Mouse (Mus musculus) ES-Bruce4 (cell line): Measurements from ENCODE around the gene Soga3. TPM values are rescaled to one million over a fixed set of nuclear protein-coding genes. Genes with fewer than 3 reads are reported as not detected.

Source experiments
- H3K27ac ChIP-seq: 2 replicates; pipeline ENCODE4 v1.5.1; 2012; ENCODE audit warnings: low read length, inconsistent platforms; ENCODE audit not compliant: insufficient read depth
- H3K27me3 ChIP-seq: 2 replicates; pipeline ENCODE4 v1.6.1; 2012; ENCODE audit warnings: mild to moderate bottlenecking, low read length, inconsistent platforms; ENCODE audit not compliant: control insufficient read depth, poor library complexity, insufficient read depth, severe bottlenecking
- H3K36me3 ChIP-seq: 2 replicates; pipeline ENCODE4 v1.6.1; 2012; ENCODE audit warnings: inconsistent platforms, mild to moderate bottlenecking, low read length, moderate library complexity; ENCODE audit not compliant: control insufficient read depth, poor library complexity, insufficient read depth, severe bottlenecking
- H3K4me1 ChIP-seq: one replicate; pipeline ENCODE4 v1.8.1; 2011; ENCODE audit warnings: low read length; ENCODE audit not compliant: control insufficient read depth, insufficient read depth
- H3K4me3 ChIP-seq: 2 replicates; pipeline ENCODE4 v1.5.1; 2011; ENCODE audit warnings: low read depth, mild to moderate bottlenecking, low read length
- H3K9ac ChIP-seq: 2 replicates; pipeline ENCODE4 v1.6.1; 2012; ENCODE audit warnings: low read depth, mild to moderate bottlenecking, inconsistent platforms; ENCODE audit not compliant: poor library complexity, severe bottlenecking
- H3K9me3 ChIP-seq: replicated peaks from 2 replicates; pipeline ENCODE4 v1.6.1; 2012; ENCODE audit warnings: mild to moderate bottlenecking, low read length, inconsistent platforms; ENCODE audit not compliant: control insufficient read depth, poor library complexity, insufficient read depth, severe bottlenecking
- CTCF ChIP-seq: IDR thresholded peaks from one replicate; pipeline ENCODE4 v1.8.1; 2011; ENCODE audit warnings: low read depth, low read length
- EP300 ChIP-seq: IDR thresholded peaks from 2 replicates; pipeline ENCODE4 v1.6.1; 2011; ENCODE audit warnings: low read depth, low read length; ENCODE audit not compliant: insufficient read depth
- POLR2A ChIP-seq: IDR thresholded peaks from one replicate; pipeline ENCODE4 v1.8.1; 2011; ENCODE audit warnings: low read length; ENCODE audit not compliant: insufficient read depth
- polyA plus RNA-seq: library from polyadenylated mRNA; stranded (reverse); fragments of >200 nt; gene quantifications from 2 replicates; pipeline ENCODE4 v1.2.4, GENCODE M21; 2011; ENCODE audit warnings: low read depth; ENCODE audit not compliant: missing spikeins, insufficient read depth, insufficient read length

Soga3 gene
- polyA plus RNA-seq, 1 experiment, result 1.6 TPM

- no peak overlapping the region for H3K9ac ChIP-seq
- no peaks in the 10 kb centered on the region for H3K4me1 ChIP-seq
- no peaks in the 10 kb centered on the region for H3K9me3 ChIP-seq
- H3K4me3 ChIP-seq, result peak overlapping the region; percentile 37
- H3K36me3 ChIP-seq, result no peaks in the 10 kb centered on the region
- no peaks in the 10 kb centered on the region; the same call in 1 of the 2 replicates for H3K27me3 ChIP-seq
- no peak overlapping the region for H3K27ac ChIP-seq
- TF ChIP-seq POLR2A, result no peak
- no peak for TF ChIP-seq EP300
- no peak for TF ChIP-seq CTCF
Observed at GRCm38 (mm10) chr10:29196811-29197210, 53.2 kb downstream of the Soga3 start.

- Histone ChIP-seq H3K27ac (no peak within 1 kb of the TSS), H3K4me1 (no peaks in the 10 kb centered on the region), H3K9me3 (no peaks in the 10 kb centered on the region), H3K4me3 (no peak within 1 kb of the TSS), H3K27me3 (no peaks in the 10 kb centered on the region; the same call in 1 of the 2 replicates), H3K36me3 (no peaks in the 10 kb centered on the region), H3K9ac (no peak within 1 kb of the TSS)
- TF ChIP-seq CTCF (no peak), POLR2A (no peak), EP300 (no peak)
Observed at GRCm38 (mm10) chr10:29198642-29199041, 55.0 kb downstream of the Soga3 start, which contains the start of gene Gm49353. TSS of gene Gm49353 (plus strand) at chr10:29198954.

- Histone ChIP-seq H3K4me1 (no peaks in the 10 kb centered on the region), H3K4me3 (no peak overlapping the region), H3K27ac (no peak overlapping the region), H3K9me3 (no peaks in the 10 kb centered on the region), H3K27me3 (no peaks in the 10 kb centered on the region; the same call in 1 of the 2 replicates), H3K9ac (no peak overlapping the region), H3K36me3 (no peaks in the 10 kb centered on the region)
- TF ChIP-seq CTCF (no peak), POLR2A (no peak), EP300 (no peak)
Observed at GRCm38 (mm10) chr10:29199835-29200234, 56.2 kb downstream of the Soga3 start.

GRCm38 (mm10) chr10:29200609-29201008 is 57.0 kb downstream of the Soga3 start:
- Histone ChIP-seq H3K27me3 (no peaks in the 10 kb centered on the region), H3K4me3 (no peak overlapping the region), H3K36me3 (no peaks in the 10 kb centered on the region), H3K9ac (no peak overlapping the region), H3K4me1 (no peaks in the 10 kb centered on the region), H3K27ac (no peak overlapping the region), H3K9me3 (no peaks in the 10 kb centered on the region)
- TF ChIP-seq POLR2A (no peak), CTCF (no peak), EP300 (no peak)

GRCm38 (mm10) chr10:29206730-29207129 is 63.1 kb downstream of the Soga3 start:
- no peak for TF ChIP-seq CTCF
- TF ChIP-seq POLR2A, result no peak
- TF ChIP-seq EP300, result no peak

GRCm38 (mm10) chr10:29208735-29209134 is 65.1 kb downstream of the Soga3 start:
- H3K4me3 ChIP-seq, result no peak overlapping the region
- no peaks in the 10 kb centered on the region for H3K9me3 ChIP-seq
- H3K27me3 ChIP-seq, result no peaks in the 10 kb centered on the region
- H3K36me3 ChIP-seq, result no peaks in the 10 kb centered on the region
- no peak overlapping the region for H3K27ac ChIP-seq
- no peak overlapping the region for H3K9ac ChIP-seq
- no peak for TF ChIP-seq CTCF
- no peak for TF ChIP-seq POLR2A
- no peaks in the 10 kb centered on the region for H3K4me1 ChIP-seq

More at GRCm38 (mm10) chr10:29206730-29207129, 63.1 kb downstream of the Soga3 start:
- no peak overlapping the region for H3K9ac ChIP-seq
- no peak overlapping the region for H3K4me3 ChIP-seq
- H3K9me3 ChIP-seq, result no peaks in the 10 kb centered on the region
- H3K36me3 ChIP-seq, result no peaks in the 10 kb centered on the region
- H3K4me1 ChIP-seq, result no peaks in the 10 kb centered on the region
- H3K27me3 ChIP-seq, result no peaks in the 10 kb centered on the region
- no peak overlapping the region for H3K27ac ChIP-seq

- no peak within 1 kb of the TSS for H3K9ac ChIP-seq
- H3K27me3 ChIP-seq, result no peaks in the 10 kb centered on the region
- no peak within 1 kb of the TSS for H3K27ac ChIP-seq
- no peak within 1 kb of the TSS for H3K4me3 ChIP-seq
- TF ChIP-seq CTCF, result no peak
- TF ChIP-seq EP300, result no peak
- TF ChIP-seq POLR2A, result no peak
- H3K9me3 ChIP-seq, result no peaks in the 10 kb centered on the region
- H3K36me3 ChIP-seq, result no peaks in the 10 kb centered on the region
- no peaks in the 10 kb centered on the region for H3K4me1 ChIP-seq
Observed at GRCm38 (mm10) chr10:29211453-29211852, 67.8 kb downstream of the Soga3 start, which contains the start of gene 9330159F19Rik. TSS of gene 9330159F19Rik (plus strand) at chr10:29211606.
